Mouse (Mus musculus): Measurements from ENCODE around the gene Plp2.

GRCm38 (mm10) chrX:7680057-7680412 is 8.8 kb upstream of the Plp2 start:
- no peak for TF ChIP-seq CTCF (conservative IDR thresholded peaks at IDR 0.05; ENCODE audit: insufficient read depth, insufficient read length, low read depth, low read length)
- no peak for TF ChIP-seq POLR2A (IDR thresholded peaks at IDR 0.05; ENCODE audit: low read depth, low read length)

All from kidney, adult 2 months (tissue).